Mouse (Mus musculus) right cerebral cortex, postnatal 4 days (tissue): ENCODE data around the gene Tbpl1.

Experiments
- DNase-seq: peaks from one replicate; pipeline ENCODE4 v3.0.0-alpha.2; 2022

Tbpl1 gene

DNA sequence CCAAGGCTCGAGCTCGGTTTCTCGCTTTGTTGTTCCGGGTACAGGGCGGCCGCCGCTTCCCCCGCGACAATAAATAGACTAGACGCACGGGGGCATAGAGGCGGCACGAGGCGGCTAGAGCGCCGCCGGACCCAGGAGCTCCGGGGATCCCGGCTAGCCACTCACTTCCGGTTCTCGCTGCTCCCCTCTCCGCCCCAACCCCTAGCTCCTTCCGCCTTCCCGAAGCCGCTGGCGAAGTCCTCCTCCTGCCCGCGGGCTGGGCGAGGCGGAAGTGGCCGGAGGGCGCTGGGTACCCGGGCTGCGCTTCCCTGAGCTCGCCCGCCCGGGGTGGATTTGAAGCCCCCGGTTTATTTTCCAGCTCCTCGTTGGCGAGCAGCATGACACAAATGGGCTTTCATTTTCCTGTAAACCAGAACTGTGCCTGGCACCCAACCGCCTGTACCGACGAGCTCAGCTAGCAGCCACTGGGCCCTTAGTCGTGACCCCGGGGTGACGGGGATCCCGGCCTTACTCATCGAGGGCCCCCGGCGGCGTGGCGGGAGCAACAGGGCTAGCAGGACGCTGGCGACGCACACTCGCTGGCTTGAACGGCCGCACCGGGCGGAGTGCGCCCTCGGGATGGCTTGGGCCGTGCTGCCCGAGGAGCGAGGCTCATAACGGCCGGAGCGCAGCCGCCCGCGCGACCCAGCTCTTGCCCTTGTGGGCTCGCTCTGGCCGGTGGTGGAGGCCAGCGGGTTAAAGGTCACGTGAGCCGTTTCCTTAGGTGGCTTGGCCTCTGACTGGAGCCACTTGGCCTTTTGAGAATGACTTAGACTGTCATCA is at the start of gene Tbpl1:
Gene Tbpl1, minus strand, starts transcription at position 667 of the 822 bp plus-strand sequence.
- DNase-seq = peak; percentile 88

DNA sequence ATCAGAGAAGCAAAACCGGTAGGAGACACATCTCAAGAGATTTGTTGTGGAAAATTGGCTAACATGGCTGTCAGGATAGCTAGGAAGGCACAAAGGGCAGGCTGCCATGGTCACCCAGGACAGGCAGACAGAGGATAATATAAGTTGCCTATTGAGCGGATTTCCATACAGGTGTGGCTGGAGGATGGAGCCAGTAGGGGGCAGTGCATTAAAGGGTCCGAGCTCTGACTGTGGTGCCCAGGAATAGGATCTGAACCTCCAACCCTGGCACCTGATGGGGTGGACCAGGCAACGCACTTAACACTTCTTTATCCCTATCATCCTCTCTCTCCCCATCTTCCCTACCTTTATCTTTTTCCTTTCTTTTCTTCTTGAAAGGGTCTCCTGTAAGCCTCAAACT is 49.7 kb upstream of the Tbpl1 start:
- DNase-seq = no peak

DNA sequence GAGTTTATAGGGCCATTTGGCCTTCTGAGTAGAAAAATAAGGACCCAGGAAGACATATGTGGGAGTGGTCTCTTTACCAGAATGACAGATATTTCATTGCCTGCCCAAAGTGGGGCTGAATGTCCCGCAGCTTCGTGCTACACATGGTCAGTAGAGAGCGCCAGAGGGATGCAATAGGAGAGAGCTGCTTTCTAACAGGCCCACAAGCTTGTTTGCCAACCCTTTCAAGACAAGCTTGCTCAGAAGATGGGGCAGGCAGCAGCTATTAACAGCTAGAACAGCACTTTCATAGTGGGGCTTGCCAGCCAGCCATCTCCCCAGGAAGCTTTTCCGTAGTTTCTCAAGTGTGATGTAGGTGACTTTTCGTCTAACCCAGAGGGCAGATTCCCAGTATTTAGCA is 46.2 kb upstream of the Tbpl1 start:
- DNase-seq = peak; percentile 53

DNA sequence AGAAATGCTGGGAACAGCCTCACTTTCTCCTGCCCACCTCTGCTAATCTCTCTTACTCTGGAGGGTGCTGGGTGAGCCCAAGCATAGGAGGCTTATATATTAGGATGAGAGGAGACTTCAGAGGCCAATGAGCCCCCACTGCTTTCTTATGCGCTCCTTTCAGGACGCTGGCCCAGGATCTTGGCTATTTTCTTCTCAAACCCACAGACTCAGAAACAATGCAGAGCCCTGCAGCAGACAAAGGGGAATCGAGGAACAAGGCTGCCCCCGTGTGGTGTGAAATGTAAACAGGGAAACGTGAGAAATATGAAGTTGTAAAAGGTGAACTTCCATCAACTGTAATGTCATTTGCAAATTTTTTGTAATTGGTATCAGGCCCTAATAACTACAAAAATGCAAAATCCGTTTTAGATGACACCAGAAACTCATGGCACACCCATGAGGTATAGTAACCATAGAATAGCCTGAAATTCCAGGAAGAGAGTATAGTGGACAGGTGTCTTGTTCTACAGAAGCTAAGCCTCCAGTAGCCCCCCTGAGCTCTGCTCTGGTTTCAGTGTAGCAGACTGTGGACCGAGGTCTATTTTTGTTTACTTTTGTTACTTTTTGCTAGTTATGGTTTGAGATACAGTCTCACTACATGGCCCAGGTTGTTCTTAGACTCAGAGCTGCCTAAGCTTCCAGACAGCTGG is 44.4 kb upstream of the Tbpl1 start:
- DNase-seq = peak; percentile 75

DNA sequence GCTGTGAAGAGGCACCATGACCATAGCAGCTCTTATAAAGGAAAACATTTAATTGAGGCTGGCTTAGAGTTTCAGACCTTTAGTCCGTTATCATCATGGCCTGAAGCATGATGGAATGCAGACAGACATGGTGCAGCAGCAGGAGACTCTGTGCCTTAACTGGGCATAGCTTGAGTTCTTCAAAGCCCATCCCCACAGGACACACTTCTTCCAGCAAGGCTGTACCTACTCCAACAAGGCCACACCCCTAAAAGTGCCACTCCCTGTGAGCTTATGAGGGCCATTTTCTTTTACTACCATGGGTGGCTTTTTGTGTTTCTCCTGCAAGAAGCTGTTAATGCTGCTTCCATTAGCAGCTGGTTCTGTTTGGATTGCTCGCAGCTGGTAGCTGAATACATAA is 43.7 kb upstream of the Tbpl1 start:
- DNase-seq = no peak

DNA sequence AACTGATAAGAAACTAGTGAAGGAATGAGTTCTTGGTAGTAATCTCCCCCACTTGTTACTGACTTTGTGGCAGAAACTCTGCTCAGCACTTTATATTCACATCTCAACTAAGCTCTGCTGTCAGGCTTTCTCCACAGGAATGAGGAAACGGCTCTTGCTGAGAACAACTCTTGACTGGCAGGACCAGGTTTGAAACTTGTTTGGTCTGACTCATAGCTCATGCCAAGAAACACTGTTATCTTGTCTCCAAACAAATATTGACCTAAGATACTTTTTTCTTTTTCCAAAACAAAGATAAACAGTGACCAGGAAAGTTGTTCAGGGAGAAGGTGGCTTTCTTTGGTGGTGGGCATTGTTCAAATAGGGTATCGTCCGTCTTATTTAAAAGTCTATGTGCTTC is 42.9 kb upstream of the Tbpl1 start:
- no peak for DNase-seq

DNA sequence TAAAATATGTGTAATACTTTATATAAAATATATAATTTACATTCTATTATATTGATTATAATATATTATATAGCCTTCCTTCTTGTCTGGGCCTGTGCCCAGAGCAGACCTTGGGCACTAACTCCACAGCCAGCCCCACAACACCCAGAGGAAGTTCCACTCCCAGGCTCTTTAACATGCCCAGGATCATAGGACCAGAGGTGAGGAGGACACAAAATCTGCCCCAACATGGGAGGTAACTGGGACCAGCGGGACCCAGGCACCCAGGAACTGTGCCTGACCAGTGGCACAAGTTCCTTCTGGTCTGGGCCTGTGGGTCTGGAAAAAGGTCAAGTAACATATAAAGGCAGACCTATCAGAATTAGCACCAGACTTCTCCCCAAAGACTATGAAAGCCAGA is 22.5 kb upstream of the Tbpl1 start:
- no peak for DNase-seq

DNA sequence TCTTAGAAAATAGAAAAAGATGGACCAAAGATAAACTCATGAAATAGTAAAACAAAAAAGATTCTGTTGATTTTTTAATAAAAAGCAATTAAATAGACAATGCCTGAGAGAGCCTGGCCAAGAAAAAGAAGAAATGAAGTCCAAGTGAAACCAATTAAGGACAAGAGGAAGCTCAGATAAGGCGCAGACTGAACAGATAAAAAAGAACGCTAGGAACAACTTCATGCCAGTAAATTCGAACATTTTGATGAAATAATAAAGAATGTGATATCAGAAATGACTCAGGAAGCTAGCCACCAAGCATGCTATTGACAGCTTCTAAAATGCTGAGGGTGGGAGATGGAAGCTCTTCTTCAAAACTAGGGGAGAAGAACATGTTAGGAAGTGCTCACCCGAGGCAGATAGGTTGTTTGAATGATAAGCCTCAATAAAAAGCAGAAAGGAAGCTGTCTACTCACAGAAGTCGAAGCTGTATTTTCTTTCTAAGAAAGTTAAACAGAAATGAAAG is 19.5 kb upstream of the Tbpl1 start:
- DNase-seq = no peak

DNA sequence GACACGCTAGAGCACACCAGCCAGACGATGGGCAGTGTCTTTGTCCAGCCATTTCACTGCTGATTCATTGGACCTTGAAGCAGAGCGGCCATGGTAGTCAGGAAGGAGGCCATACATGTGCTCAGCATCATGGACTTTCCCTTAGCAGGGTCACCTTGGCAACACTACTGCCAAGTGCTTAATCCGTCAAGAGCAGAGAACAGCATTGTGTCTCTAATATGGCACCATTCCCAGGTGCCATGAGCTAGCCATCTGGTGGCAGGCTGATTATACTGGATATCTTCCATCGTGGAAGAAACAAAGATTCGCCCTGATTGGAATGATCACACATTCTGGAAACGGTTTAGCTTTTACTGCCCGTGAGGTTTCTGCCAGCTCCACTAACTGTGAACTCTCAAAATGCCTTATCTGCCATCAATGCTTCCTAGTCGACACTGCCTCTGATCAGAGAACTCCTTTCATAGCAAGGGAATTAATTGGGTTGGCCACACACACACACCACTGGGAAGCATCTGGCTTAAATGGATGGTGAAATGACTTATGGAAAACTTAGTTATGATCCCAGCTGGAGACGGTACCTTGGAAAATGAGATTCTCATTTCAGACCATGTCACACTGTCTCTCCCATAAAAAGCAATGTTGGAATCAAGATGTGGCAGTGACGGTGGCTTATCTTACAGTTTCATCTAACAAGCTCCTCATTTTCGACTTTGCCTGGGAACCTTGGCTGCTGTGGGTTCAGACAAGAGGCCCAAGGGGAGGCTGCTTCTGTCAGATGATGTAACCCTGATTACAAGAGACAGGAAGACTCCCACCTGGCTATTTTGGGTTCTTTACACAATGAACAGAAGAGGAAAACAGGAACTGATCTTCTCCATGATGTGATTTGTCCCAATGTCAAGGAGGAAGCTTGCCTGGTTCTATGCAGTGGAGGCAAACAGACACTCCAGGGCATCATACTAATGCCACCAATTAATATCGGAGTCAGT is 14.9 kb upstream of the Tbpl1 start:
- peak; percentile 32 for DNase-seq

DNA sequence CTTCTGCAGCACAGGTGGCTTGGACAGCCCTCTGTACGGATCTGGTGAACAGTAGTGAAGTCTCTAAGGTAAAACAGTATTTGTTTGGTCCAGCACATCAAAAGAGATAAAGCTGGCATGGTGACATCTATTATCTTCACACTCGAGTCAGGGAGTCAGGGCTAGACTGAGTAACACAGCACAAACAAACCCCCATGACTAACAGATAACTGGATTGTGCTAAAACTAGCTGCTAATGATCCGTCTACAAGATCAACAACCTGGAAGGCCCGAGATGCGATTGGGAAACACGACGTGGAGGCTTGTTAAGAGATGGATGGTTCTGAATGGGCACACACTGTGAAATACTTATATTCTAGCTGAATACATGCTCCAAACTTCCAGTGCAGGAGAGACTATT is 14.2 kb upstream of the Tbpl1 start:
- no peak for DNase-seq

DNA sequence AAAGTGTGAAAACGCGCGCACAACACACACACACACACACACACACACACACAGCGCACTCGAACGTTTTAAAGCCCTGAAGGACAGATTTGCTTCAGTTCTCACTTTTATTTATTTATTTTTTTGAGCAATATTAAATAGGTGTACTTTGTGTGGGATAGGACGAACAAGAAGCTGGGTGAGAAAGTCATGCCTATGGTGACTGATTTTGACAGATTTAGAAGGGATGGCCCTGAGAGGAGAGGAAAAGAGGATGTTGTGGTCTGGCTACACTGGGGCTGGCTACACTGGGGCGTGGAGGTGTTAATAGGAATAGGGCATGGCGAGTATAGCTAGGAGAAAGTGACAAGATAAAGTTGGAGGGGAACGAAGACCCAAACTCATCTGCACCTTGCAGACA is 443 bp upstream of the Tbpl1 start:
- DNase-seq = no peak

DNA sequence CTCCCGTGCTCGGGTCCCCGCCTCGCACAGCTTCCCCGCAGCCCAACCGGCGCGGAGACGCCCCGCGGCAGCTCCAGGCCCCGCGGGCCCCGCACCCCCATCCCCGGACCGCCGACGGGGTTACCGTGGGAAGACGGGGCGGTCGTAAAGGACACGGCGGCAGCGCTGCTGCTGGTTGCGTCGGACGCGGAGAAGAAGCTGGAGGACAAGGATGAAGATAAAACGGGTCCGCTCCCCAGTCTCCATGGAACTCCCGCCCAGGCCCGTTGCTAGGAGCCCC is 806 bp downstream of the Tbpl1 start:
- no peak for DNase-seq

DNA sequence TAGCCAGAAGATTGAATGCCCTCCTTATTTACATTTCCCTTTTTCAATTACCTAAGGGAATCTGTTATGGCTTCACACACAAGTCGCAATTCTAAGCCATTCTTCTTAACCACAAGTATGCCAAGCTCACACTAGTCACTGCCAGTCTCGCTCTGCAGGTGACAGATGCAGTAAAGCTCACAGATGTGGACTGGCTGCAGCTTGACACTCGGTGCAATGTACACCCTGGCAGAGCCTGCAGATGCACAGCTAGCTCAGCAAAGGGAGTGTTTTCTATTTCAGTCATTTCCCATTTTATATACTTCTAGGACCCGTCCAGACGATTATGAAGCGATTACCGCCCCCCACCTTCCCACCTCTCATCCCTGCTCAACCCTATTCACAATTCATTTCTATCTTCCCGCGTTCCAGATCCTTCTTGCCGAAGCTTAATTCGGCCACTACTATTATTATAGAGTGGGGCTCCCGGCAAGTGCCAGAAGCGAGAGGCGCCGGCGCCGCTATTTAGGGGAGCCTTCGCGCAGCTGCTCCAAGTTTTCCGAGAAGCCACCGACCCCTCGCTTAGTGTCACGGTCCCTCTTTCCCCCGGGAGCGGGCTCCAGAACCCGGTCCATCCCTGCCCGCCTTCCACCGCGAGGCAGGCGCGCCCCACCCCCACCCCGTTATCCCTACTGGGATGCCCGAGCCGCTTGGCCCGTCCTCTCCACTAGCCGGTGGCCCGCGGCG is 1.3 kb downstream of the Tbpl1 start:
- DNase-seq = peak; percentile 53

DNA sequence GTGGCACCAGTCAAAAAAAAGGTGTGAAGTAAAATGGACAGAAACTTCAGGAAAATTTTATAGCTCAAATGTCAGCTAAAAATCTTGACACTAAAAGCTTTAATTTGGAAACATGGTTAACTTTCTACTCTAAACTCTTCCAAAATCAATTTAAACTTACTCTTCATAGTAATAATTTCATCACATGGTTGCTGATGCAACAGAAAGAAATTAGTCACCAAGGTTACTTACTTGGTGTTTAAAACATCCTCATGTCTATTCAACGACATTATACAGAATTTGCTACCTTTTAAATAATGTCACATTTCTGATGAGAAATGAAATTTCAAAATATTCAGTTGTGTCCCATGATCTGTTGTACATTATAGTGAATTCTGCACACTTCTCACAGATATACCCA is 3.5 kb downstream of the Tbpl1 start:
- no peak for DNase-seq

DNA sequence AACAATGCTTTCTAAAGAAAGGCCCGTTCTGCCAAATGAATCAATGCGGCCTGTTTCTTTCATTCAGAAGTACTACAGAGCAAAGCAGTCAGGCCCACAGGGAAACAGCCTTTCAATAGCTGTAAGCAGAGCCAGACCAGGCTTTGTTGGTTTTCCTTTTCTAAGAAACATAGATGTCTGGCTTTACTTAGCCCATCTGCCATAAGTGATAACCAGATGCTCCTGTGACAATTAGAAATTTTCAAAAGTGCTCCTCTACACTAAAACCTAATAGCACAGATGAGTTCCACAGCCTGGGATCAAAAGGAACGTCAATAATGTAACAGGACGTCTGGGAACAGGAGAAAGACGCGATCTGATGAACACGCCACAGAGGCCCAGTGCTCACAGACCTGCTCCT is 5.4 kb downstream of the Tbpl1 start:
- DNase-seq = no peak

DNA sequence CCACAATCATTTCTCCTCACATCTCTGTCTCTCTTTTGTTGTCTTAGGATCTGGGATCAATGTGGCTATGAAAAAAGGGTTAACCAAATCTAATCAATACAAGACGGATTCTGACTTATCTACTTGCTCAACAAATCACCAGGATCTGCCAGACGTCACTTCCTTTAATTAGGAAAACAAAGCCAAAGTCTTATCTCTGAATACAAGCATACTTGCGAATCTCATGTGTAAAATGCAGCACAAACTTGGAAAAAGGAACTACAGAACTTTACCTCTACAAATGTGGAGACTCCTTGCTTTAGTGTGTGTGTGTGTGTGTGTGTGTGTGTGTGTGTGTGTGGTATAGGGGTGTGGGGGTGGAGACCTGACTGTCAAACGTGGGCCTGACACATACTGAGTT is 6.6 kb downstream of the Tbpl1 start:
- no peak for DNase-seq

DNA sequence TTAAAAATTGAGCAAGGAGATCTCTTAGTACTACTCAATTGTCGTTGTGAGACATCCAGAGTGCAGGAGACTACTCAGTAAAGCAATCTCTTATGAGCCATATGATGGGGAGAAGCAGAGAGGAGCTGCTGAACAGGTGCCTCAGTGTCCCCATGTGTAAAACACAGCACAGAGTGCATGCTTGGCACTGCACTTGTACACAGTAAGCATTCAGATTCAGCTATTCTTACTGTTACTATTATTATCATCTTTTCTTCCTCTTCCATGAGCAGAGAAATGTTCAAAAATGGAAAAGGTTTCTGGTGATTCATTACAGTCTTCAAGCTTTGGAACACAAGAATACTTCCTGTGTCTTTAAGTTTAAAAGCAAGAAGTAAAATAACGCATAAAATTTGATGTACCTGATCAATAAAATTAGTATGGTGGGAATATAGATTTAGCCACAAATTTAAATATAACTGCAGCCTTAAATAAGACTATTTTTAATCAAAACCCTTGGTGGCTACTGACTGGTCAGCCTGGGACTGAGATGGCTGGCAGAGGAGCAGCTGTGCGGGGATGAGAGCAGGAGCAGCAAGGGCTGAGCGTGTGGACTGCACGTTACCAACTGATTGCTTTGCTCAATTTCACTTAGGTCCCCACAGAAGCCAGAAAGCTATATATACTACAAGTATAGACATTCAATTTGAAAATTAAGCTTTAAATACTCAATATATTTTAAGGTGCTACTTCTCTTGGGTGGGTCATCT is 10.8 kb downstream of the Tbpl1 start:
- no peak for DNase-seq

DNA sequence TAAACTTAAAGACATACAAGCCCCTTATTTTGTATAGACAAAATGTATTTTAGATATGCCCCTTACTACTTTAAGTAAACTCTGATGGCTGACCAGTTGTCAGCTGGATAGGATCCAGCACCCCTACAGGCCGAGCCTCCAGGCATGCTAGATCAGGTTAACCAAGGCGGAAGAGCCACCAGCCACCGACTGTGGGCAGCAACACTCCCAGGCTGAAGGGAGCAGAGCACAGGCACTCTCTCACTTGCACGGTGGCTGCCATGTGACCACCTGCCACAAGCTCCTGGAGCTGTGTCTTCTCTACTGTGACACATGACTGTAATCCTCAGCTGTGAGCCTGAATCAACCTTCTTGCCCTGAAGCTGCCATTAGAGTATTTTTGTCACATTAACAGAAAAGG is 13.3 kb downstream of the Tbpl1 start:
- DNase-seq = no peak

DNA sequence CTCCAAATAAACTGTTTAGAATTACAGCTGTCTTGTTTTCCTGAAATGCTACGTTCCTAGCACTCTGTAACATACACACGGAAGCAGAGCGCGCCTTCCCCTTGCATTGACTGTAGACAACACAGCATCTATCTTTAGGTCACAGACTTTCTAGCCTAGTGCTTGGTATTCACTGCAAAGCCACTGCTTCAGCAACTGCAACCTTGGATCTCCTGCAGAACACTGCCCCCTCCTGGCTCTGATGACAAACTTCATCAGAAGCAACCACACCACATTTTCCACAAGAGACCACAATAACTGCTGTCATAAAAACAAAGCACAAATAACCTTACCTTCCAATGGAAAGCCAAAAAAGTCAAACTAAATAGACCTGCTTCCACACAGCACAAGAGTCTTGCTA is 17.2 kb downstream of the Tbpl1 start:
- peak; percentile 33 for DNase-seq

DNA sequence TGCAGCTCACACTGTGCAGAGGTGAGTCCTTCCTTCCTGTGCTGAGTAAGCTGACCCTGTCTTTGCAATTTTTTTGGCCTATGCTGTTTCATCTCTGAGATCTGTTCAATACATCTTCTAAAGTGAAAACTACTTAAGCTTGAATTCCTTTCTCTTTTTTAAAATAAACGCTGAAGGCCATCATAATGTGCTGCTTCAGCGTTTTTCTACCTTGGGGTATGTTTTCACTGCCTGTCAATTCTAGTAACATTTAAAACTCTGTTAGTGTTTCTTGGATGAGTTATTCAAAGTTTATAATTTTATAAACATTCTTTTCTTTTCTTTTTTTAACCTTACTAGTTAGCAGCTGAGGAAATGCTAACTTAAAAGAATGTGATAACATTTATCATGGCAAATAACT is 18.8 kb downstream of the Tbpl1 start:
- no peak for DNase-seq

DNA sequence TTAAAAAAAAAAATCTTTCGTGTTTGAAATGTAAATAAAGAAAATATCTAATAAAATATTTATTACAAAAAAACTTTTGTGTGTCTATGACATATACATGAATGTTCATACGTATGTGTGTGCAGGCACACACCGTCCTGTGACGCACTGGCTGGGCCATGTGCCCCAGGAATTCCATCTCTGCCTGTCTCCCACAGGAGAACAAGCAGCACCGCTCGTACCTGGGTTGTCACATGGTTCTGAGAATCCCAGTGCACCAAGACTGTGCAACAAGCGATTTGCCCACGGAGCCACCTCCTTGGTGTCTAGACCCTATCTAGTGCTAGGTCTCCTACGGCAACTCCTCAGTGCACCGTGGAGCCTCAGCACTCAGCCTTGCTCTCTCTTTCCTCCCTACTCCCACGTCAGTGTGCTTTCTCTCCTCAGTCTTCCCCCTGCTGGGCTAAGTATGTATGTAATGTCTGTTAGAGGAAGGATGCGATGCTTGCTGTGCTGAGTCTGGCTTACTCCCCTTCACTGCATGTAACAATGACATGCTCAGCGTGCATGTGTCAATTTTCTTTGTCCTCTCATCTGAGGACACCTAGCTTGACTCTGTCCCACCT is 21.5 kb downstream of the Tbpl1 start:
- no peak for DNase-seq
